Mouse (Mus musculus): ENCODE results near the gene Atg2a.

DNA sequence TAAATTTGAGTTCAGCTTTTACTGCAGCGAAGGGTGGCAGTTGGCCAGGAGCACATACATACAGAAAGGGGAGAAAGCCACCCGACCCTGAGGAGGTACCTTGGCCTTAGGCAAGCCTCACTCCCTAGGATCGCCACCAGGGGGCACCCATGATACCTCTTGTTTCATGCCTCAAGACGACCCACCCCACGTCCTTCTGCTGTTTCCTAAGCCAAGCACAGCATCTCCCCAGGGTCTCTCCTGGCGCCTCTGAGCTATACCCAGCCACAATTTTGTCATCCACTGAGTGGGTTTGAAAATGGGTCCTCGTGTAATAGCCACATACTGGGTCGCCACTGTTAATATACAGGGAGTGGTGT is 26.7 kb downstream of the Atg2a start:
- peak; percentile 79 for TF ChIP-seq CTCF (IDR thresholded peaks at IDR 0.05; ENCODE audit: low read depth, low read length)
- TF ChIP-seq POLR2A (IDR thresholded peaks at IDR 0.05; ENCODE audit: borderline replicate concordance, low read depth, low read length): no peak
